Mouse (Mus musculus): Measurements from ENCODE around the gene Det1.

GRCm38 (mm10) chr7:78787793-78788380, 59.2 kb downstream of the Det1 start:
- TF ChIP-seq POLR2A (IDR thresholded peaks at IDR 0.05; ENCODE audit: insufficient read depth, low read length) (no peak), CTCF (IDR thresholded peaks at IDR 0.05; ENCODE audit: low read depth, low read length) (no peak)
